Comparison of ENCODE assay signal across 17 mouse cellular contexts in the genomic region with DNA sequence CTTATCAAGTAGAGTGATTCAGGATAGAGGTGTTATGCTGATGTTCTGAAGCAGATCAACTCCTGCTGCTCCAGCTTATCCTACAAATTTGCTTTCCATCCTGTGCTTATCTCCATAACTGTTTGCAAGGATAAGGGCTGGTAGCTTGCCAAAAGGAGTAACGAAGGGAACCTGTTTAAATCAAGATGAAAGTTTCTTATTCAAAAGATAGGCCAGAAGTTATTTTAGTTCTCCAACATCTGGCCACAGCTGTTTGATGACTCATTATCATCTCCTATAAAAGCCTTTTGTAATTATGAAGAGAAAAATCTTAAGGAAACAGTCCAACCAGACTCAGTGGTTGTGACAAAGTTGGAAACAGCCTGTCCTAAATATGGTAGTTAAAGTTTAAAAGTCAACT. TPM values are rescaled to one million over a fixed set of nuclear protein-coding genes. Genes with fewer than 3 reads are reported as not detected.
DNase-seq lines count a peak whose midpoint lies in the region; TF ChIP-seq lines count a peak whose summit lies in the region.
"Had no signal": no experiment of that assay in that cellular context is flagged by ENCODE, and none has a peak within 500 bp of the region (broad histone marks: within the 10 kb centered on the region; RNA-seq: fewer than 3 reads in every experiment).

No protein-coding gene starts in this region.

- no peak for TF ChIP-seq CTCF in MEL (IDR thresholded peaks at IDR 0.05 in 2 of 3, conservative IDR thresholded peaks at IDR 0.05 in 1 of 3; ENCODE audit: control insufficient read depth in 1 of 3, insufficient read depth in 1 of 3, low read depth in 2 of 3, low read length in 3 of 3, poor library complexity in 1 of 3, severe bottlenecking in 1 of 3)

- no peak overlapping the region; the same call in 1 of the 2 replicates for H3K27ac ChIP-seq in MEL (ENCODE audit: control insufficient read depth, low read depth, low read length)

- no peaks in the 10 kb centered on the region for H3K27me3 ChIP-seq in MEL (ENCODE audit: control insufficient read depth in 1 of 2, insufficient read depth in 2 of 2, low read length in 2 of 2)
- H3K27me3 ChIP-seq: CH12.LX, Patski had no signal

- H3K36me3 ChIP-seq in MEL (ENCODE audit: control insufficient read depth in 1 of 2, insufficient read depth in 2 of 2, low read length in 2 of 2): peaks cover 0 to 10% of the 10 kb centered on the region in 2 experiments; a peak in 2 of 4 replicates
- H3K36me3 ChIP-seq: G1E had no signal

- TF ChIP-seq RAD21 in MEL (IDR thresholded peaks at IDR 0.05; ENCODE audit: low read depth, low read length): no peak

- TF ChIP-seq POLR2A in MEL (IDR thresholded peaks at IDR 0.05; ENCODE audit: control insufficient read depth in 1 of 2, insufficient read depth in 1 of 2, low read depth in 1 of 2, low read length in 2 of 2, poor library complexity in 1 of 2): no peak

- TF ChIP-seq EP300 in MEL (IDR thresholded peaks at IDR 0.05; ENCODE audit: low read depth in 1 of 2, low read length in 2 of 2): peak; percentile 82

- peak; percentile 21 for DNase-seq in heart, adult 8-10 months (ENCODE audit: low spot score)
- DNase-seq in heart, postnatal 4 days: no peak
- peak; percentile 43 for DNase-seq in MEL (ENCODE audit: low read depth, low spot score)
- no peak for DNase-seq in urinary bladder, postnatal 25 days (ENCODE audit: low spot score)
- DNase-seq: adrenal gland, adult 2 months; adrenal gland, adult 8-10 months; adrenal gland, postnatal 10 days; adrenal gland, postnatal 14 days; adrenal gland, postnatal 25 days; adrenal gland, postnatal 36 days; B cell, adult 2 months; cerebellum, adult 11 months; cerebellum, adult 11-12 months; cerebellum, adult 18-20 months had no signal

- H3K9ac ChIP-seq in MEL (ENCODE audit: control insufficient read depth, low read depth, low read length, poor library complexity, severe bottlenecking): no peak overlapping the region

- peaks cover 5 to 8% of the 10 kb centered on the region in 2 experiments for H3K4me1 ChIP-seq in MEL (ENCODE audit: control insufficient read depth in 1 of 2, insufficient read depth in 2 of 2, low read length in 2 of 2)

- no peak overlapping the region for H3K4me3 ChIP-seq in MEL (ENCODE audit: control insufficient read depth in 1 of 2, insufficient read depth in 1 of 2, low read depth in 2 of 2, low read length in 2 of 2)

- H3K79me2 ChIP-seq in MEL (ENCODE audit: control insufficient read depth, insufficient read depth, low read length, poor library complexity): no peaks in the 10 kb centered on the region

- H3K9me3 ChIP-seq in MEL (replicated peaks; ENCODE audit: insufficient read depth, low read length): no peaks in the 10 kb centered on the region

TF ChIP-seq in MEL, 35 proteins besides CTCF, POLR2A, EP300 and RAD21:
- TF ChIP-seq SMC3 (IDR thresholded peaks at IDR 0.05; ENCODE audit: low read depth, low read length) (no peak), GABPA (IDR thresholded peaks at IDR 0.05; ENCODE audit: low read depth, low read length) (no peak), MEF2A (IDR thresholded peaks at IDR 0.05; ENCODE audit: extremely low read depth, insufficient replicate concordance, low read depth, low read length, poor library complexity, severe bottlenecking) (peak; percentile 70; the same call in 1 of the 2 replicates), SIN3A (IDR thresholded peaks at IDR 0.05; ENCODE audit: low read length) (0 out of 2 replicates have a peak, but pooled peaks have one; percentile 36), UBTF (IDR thresholded peaks at IDR 0.05; ENCODE audit: borderline replicate concordance, insufficient read depth, low read depth, low read length) (no peak), POLR2AphosphoS5 (IDR thresholded peaks at IDR 0.05; ENCODE audit: borderline replicate concordance, low read depth, low read length) (no peak), TAL1 (IDR thresholded peaks at IDR 0.05; ENCODE audit: low read length) (no peak), ZNF384 (IDR thresholded peaks at IDR 0.05; ENCODE audit: low read depth, low read length) (no peak), MXI1 (IDR thresholded peaks at IDR 0.05; ENCODE audit: low read depth, low read length) (no peak), CHD2 (IDR thresholded peaks at IDR 0.05; ENCODE audit: low read length) (no peak), RCOR1 (IDR thresholded peaks at IDR 0.05; ENCODE audit: low read depth, low read length) (peak; percentile 58), KAT2A (conservative IDR thresholded peaks at IDR 0.05; ENCODE audit: low read depth, low read length) (no peak), TCF12 (IDR thresholded peaks at IDR 0.05; ENCODE audit: low read depth, low read length) (peak; percentile 84), GATA1 (IDR thresholded peaks at IDR 0.05; ENCODE audit: low read depth, low read length) (peak; percentile 89), POLR2AphosphoS2 (IDR thresholded peaks at IDR 0.05; ENCODE audit: low read length) (no peak), USF2 (IDR thresholded peaks at IDR 0.05; ENCODE audit: borderline replicate concordance in 1 of 2, insufficient read depth in 1 of 2, low read depth in 1 of 2, low read length in 2 of 2) (no peak), JUND (IDR thresholded peaks at IDR 0.05; ENCODE audit: low read depth, low read length) (0 out of 2 replicates have a peak, but pooled peaks have one; percentile 50), USF1 (IDR thresholded peaks at IDR 0.05; ENCODE audit: low read depth, low read length) (no peak), MAFK (IDR thresholded peaks at IDR 0.05; ENCODE audit: borderline replicate concordance, low read depth, low read length) (no peak), E2F4 (IDR thresholded peaks at IDR 0.05; ENCODE audit: borderline replicate concordance, low read depth, low read length) (no peak), NRF1 (IDR thresholded peaks at IDR 0.05; ENCODE audit: insufficient read depth, low read depth, low read length, poor library complexity, severe bottlenecking) (no peak), MYC (IDR thresholded peaks at IDR 0.05; ENCODE audit: low read depth, low read length) (no peak), BHLHE40 (IDR thresholded peaks at IDR 0.05; ENCODE audit: borderline replicate concordance, low read depth, low read length) (0 out of 2 replicates have a peak, but pooled peaks have one; percentile 27), ZMIZ1 (IDR thresholded peaks at IDR 0.05; ENCODE audit: low read depth, low read length) (no peak), CHD1 (IDR thresholded peaks at IDR 0.05; ENCODE audit: low read depth, low read length) (no peak), NELFE (IDR thresholded peaks at IDR 0.05; ENCODE audit: low read depth, low read length) (no peak), MAX (IDR thresholded peaks at IDR 0.05; ENCODE audit: low read length) (no peak), ELF1 (IDR thresholded peaks at IDR 0.05; ENCODE audit: low read depth, low read length) (no peak), ETS1 (IDR thresholded peaks at IDR 0.05; ENCODE audit: low read depth, low read length) (peak; percentile 94), HCFC1 (IDR thresholded peaks at IDR 0.05; ENCODE audit: low read depth, low read length) (no peak), MAZ (IDR thresholded peaks at IDR 0.05; ENCODE audit: low read depth, low read length) (no peak), ZC3H11A (IDR thresholded peaks at IDR 0.05; ENCODE audit: low read depth, low read length) (no peak)

RNA-seq across cellular contexts. Expression of a gene that starts 12.3 kb away (rescaled TPM):
- 1 to 10 TPM in 1 of 4 experiments, under 1 TPM in 3; 0.71 to 1.3 (median 0.93) TPM for total RNA-seq in heart, adult 8-10 months (2022)
- total RNA-seq in heart, postnatal 4 days (2021): 1 to 10 TPM; 4.6 to 4.9 TPM
- 2.6 and 2.8 TPM in 2 replicates for total RNA-seq in MEL (2012; rRNA removed)
- 1 to 10 TPM in 1 of 2 experiments, not detected in 1; 4.6 TPM for polyA plus RNA-seq in MEL (2012; ENCODE audit: insufficient read depth in 1 of 2, insufficient read length in 2 of 2, low read depth in 1 of 2, low replicate concordance in 2 of 2, missing spikeins in 1 of 2)

Comparison
In these comparisons a context has a peak if more than half of its experiments do, and no peak if none do; other contexts are left out.
1. DNase-seq: peak in heart, adult 8-10 months (single experiment) and MEL (single experiment); none in heart, postnatal 4 days (single experiment) and urinary bladder, postnatal 25 days (single experiment).